Mouse (Mus musculus) kidney, adult 8-10 months (tissue): ENCODE data around the gene Nucks1.

Experiments
- DNase-seq, 2 experiments: peaks; one replicate each; pipeline ENCODE4 v3.0.0; 2022

Gene Nucks1

DNA sequence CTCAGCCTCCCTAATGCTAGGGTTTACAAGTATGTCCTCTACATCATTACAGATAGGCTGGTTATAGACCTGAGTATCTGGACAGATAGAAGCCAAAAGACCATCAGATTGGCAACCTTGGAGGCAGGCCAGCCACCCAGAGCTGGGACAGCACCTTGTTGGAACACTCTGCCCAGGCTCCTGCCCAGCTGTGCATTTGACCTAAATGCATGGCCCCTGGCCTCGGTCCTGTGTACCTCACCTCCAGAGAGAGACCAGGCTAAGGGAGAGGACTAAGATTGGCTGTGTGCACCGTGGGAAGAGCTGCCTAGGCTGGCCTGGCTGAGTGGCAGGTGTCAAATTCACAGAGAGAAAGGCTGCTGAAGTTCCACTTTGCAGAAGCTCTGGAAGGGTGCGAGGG, 58.2 kb downstream of the Nucks1 start:
- peak; percentile 40 to 45 for DNase-seq

DNA sequence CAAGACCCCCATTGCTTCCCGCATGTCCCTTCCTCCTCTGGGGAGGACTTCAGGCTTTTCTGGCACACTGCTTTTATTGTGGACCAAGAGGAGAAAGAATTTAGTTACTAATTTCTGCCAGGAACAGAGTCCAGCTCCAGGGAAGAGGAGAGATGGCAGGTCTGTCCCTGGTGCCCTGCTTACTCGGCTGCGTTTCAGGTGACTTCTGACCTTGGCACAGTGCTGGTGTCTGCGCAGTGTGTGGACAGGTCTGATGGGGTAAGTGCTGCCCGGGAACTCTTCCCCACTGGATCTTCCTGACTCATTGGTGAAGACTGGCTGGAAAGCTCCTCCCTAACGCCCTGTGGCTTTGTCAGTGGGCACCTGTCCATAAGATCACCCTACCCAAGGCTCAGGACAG, 58.6 kb downstream of the Nucks1 start:
- DNase-seq: peak; percentile 86 to 94

DNA sequence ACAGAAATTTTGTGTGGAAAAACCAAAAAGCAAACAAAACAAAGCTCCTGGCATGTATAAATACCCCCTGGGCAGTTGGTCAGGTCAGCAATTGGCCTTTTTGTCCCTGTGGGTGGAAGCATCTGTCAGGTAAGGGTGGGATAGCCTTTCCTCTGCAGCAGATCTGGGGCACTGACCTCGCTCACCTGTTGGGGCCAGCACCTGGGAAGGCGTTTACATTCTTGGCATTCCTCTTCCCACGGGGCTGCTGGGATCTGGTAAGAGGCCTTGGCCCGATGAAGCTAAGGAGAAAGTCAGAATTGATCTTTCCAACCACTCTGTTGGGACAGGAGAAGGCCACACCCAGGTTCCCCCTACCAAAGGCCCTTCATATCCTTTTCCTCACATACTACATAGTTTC, 59.5 kb downstream of the Nucks1 start:
- DNase-seq: peak in 1 of 2 experiments; percentile 46

DNA sequence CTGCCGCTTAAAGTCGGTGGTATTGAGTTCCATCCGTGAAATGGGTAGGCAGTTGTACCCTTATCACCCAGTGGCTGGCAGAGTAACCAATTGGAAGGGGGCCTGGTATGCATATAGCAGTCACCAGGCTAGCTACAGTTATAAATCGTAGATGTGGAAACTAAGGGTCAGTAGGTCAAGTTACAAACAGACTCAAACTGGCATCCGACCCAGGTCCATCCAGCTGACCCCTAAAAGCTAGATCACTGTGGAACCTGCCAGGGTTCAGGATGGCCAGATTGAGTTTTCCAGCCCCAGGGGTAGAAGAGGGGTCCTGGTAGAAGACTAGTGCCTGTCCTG, 60.0 kb downstream of the Nucks1 start:
- DNase-seq: peak; percentile 59 to 62

DNA sequence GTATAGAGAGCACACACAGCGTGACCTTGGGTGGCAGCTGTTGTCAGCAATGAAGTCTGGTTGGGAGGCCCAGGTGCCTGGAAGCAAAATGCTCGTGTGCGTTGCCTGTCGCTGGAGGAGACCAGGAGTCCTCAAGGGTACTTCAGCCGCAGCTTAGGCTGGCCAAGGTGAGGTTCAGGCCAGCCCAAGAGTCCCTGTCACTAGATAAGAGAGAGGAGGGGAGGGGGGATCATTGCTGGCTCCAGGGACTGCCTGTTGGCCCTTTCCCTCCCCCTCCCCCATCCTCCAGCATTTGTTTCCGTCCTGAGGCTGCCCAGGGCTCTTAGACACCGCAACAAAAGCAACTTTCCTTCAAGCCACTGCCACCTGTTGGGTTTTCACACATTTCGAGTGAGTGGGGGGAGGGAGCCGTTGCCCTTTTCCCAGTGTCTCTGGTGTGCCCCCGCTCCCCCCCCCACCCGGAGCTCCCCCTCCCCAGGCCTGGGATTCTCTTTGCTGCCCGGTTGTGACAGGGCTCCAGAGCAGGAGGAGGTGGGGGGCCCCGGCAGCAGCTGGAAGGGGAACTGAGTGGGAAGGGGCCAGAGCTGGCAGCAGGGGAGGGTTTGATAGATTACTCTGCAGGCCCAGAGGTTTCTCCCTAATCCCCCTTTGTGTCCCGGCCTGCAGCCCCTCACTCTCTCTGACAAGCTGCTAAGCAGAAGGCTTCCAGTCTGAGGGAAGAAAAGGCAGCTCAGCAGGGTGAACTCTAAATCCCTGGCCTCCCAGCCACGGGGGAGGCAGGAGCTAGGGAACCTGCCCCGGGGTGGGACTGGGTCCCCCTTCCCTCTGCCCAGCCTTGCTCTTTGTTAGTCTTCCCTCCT, 60.6 kb downstream of the Nucks1 start:
- no peak for DNase-seq

DNA sequence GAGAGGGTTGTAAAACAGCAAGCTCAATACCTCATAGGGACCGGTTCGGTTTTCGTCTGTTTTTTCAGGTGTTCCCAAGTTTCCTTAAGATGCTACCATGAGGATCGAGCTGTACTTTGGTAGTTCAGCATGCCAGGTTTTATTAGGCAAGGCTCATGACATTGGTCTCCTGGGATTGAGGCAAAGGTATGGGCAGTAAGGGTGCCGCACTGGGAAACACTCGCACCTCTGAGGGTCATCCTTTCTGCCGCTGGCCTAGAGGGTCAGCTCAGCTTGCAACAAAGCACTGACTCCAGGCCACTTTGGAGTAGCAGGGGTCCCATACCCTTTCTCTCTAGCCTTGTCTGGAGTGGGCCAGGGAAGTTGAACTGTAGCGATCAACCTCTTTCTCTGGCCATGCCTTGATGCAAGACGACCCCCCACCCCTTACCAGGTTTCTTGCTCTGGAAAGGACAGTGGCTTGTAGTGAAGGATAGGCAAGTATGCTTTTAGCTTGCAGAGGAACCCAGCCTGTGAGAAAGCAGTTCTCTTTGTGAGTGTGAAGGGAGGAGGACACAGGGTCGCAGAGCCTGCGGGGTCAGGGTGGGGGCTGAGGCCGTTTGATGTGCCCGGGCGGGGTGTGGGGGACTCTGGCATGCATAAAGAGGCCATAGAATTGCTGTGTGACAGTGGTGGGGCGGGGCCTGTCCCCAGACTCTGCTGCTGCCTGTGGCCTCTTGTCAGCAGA, 61.6 kb downstream of the Nucks1 start:
- DNase-seq: no peak

DNA sequence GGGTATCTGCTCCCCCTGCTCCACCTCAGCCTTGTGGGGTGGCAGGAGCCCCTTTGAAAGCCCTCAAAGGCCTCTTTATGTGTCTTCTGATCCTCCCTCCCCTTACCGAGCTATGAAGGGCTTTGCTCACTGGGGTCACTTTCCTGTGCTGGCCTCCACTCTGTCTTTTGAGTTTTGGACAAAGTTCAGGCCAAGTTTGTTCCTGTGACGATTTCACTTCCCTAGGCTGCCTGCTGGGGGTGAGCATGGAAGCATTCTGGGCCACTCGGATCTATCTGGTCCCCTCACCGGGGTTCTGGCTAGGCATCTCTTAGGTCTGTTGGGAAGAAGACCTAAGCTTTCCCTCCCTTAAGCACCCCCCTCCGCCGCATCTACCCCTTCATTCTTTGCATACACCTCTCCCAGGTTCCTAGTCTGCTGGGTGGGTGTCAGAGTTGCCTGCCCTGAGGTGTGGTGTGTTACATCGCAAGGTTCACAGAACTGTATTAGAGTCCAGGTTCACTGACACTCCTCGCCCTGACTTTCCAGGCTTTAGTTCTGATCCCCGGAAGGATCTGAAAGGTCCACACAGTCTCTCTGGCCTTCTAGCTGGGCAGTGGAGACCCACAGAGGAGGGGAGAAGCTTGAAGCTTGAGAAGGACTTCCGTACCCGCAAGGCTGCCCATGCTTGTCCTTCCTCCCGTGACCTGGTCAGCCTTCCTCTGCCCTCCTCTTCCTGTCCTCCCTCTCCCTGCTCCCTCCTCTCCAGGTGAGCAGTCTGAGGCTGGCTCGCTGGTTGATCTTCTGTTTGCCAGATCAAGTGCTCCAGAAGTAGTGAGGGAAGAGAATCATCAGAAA, 62.4 kb downstream of the Nucks1 start:
- DNase-seq: peak; percentile 59 to 62

DNA sequence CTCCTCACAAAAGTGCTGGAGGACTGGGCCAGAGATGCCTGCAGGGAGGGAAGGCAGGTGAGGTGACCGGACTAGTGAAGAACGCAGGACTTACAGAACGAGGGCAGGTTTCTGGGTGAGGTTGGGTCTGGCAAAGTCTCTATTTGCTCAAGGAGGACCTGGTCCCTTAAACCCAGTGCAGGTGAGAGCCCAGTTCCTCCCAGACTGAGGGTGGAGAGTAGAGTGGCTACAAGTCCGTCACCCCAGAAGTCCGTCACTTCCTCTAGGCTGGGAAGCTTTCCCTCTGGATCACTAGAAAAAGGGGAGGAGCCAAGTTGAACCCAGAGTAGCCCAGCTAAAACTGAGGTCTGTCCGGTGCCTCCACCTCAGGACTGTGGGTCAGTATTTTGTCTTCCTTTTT, 63.7 kb downstream of the Nucks1 start:
- no peak for DNase-seq

DNA sequence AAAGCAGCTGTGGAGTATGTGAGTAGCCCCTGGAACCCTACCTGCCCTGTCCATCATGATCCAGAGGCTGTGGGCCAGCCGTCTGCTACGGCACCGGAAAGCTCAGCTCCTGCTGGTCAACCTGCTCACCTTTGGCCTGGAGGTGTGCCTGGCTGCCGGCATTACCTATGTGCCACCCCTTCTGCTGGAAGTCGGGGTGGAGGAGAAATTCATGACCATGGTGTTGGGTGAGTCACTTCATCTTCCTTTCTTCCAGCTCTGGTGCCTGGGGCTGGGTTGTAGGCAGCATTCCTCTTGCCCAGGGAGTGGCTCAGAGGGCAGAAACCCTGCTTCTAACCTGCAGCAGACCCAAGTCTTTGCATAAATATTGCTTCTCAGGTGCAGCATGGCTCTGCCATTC, 66.6 kb downstream of the Nucks1 start:
- no peak for DNase-seq

DNA sequence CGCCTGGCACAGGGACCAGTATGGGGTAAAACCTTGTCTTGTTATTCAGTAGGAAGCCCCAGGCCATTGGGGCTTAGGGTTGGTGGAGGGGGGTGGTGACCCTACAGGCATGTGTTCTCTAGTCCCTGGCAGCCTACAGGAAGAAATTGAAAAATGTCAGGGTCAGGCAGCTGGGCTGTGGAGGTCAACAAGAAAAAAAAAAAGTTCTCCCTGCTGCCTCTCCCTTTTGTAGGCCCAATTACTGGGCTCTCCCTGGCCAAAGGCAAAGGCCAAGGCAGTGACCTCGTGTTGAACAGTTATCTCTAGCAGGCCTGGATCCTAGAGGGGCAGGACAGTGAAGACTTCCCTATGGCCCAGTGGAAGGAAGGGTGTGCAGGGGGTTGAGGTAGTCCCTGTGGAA, 70.1 kb downstream of the Nucks1 start:
- no peak for DNase-seq

DNA sequence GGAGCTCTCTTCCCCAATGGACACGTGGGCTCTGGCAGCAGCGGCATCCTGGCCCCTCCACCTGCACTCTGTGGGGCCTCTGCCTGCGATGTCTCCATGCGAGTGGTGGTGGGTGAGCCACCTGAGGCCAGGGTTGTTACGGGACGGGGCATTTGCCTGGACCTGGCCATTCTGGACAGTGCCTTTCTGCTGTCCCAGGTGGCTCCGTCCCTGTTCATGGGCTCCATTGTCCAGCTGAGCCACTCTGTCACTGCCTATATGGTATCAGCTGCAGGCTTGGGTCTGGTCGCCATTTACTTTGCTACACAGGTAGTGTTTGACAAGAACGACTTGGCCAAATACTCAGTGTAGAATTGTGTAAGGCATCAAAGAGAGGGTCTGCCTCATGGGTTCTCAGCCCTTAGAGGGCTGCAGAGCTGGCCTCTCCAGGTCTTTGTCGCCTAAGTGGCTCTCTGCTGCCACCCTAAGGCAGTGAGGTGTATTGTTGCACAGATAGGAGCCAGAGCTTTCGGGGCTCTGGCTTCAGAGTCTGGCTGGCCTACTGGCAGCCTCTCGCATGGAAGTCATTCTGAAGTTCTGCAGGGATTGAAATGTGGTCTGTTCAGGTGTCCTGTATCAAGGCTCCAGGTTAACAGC, 71.2 kb downstream of the Nucks1 start:
- DNase-seq: peak; percentile 62 to 81

DNA sequence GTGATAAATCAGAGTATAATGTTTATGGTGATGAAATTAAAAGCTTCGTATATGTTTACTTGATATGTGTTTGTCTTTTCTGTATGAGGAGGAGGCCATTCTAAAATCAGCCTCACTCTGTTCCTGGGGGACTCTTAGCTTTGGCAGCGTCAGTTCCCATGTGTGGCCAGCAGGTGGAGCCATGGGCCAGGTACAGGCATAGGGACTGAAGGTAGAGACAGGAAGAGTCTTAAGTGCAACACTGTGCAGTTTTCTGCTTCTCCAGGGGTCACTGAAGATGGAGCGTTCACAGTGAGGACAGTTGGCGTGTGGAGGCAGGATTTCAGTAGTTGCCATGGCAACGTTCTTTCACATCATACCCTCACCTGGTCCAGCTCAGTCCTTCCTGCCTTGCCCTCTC, 72.6 kb downstream of the Nucks1 start:
- DNase-seq: peak; percentile 58 to 78

DNA sequence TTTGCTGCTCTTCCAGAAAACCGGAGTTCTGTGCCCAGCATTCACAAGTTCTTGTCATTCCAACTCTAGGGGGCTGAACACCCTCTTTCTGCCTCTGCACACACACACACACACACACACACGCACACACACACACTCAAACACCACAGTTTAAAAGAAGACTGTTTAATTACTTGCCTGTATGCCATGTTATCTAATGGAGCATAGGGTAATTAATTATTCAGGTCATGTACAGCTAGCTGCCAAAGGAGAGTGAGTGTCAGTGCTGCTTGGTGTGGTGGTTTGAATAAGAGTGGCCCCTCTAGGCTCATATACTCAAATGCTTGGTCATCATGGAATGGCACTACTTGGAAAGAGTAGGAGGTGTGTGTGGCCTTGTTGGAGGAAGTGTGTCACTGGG, 73.5 kb downstream of the Nucks1 start:
- DNase-seq: no peak
